Mouse (Mus musculus): Measurements from ENCODE around the gene Ddo.

Ddo gene

DNA sequence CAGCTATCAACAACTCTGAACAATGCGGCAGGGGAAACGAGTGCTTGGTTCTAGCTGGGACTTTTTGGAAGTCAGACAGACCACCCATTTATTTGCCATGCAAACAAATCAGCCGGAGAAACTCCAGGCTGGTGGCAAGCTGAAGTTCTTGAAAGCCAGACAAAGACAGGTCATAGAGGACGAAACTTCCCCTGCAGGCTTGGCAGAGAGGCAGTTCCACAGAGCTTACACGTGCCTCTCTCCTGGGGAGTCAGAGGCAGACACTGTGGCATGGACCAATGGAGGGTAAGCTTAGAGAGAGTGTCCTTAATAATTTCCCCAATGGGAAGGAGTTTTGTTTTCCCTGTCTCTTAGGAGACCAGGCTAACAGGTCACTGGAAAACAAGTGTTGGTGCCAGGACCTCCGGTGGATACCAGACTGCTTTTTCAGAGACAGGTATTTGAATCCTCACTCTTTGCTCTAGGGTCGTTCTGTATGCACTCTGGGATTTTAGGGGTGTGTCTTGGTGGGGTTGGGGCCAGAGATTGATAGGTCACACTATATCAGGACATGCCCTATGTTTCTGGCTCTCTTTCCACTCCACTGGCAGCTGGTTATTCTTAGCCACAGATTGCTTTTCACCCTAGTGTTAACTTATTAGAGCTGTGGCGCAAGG, at the start of gene Ddo:
Gene Ddo, plus strand, starts transcription at position 356 of the 656 bp plus-strand sequence.
- in situ Hi-C loops (cut with MboI) = no loop called here

DNA sequence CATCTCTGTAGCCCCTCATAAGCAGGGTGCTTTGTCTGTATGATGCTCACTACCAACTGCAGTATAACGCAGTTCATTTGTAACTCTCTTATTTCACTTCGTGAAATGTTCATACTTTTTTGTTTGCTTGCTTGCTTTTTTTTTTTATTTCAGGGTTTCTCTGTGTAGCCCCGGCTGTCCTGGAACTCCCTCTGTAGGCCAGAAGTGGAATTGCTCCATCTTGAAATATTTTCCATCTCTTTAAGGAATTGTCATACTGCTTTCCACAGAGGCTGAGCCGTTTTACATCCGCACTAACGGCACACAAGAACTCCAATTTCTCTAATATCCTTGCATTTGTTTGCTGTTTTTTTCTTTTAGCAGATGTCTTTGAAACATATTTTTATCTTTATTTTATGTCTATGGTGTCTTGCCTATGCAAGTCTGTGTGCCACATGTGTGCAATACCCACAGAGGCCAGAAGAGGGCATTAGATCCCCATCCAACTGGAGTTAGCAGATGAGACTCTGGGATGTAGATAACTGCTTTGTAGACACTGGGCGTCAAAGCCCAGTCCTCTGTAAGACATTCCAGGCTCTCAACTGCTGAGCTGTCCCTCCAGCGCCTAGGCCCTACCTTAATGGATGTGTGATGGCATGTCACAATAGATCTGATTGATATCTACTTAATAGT, 46.1 kb upstream of the Ddo start:
- in situ Hi-C loops (cut with MboI) = no loop called here

DNA sequence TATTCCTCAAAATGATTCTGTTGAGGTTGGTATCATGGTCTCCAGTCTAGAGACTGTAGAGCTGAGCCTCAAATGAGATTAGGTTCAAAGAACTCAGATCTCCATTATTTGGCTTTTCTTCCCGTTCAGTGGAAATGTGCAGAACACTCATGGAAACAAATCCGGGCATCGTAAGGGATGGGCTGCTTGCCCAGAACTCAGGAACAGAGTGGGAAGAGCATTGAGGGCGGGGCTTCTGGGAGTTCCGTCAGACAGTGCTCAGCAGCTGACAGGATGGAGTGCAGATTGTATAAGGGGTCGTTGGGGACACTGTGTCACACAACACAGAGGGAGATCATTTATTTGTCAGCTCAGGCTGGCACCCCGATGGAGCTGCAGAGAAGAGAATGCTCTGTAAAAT, 37.6 kb upstream of the Ddo start:
- in situ Hi-C loops (cut with MboI) = no loop called here

DNA sequence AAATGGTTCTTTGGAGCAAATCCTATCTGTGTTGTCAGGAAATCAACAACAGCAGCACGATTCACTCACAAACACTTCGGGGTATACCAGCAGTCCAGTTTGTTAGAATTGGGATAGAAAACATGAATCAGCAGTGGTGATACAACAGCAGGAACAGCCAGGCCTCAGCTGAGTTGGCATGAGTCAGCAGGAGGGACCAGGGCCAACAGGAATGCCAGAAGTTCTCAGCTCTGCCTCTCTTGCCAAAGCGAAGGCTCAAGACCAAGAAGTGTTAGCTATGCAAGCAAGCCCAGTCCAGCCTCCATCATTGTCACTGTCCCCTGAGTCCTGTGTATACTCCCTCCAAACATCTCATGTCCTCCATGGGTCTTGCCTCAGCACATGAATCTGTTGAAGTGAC, 32.6 kb upstream of the Ddo start:
- in situ Hi-C loops (cut with MboI) = no loop called here

DNA sequence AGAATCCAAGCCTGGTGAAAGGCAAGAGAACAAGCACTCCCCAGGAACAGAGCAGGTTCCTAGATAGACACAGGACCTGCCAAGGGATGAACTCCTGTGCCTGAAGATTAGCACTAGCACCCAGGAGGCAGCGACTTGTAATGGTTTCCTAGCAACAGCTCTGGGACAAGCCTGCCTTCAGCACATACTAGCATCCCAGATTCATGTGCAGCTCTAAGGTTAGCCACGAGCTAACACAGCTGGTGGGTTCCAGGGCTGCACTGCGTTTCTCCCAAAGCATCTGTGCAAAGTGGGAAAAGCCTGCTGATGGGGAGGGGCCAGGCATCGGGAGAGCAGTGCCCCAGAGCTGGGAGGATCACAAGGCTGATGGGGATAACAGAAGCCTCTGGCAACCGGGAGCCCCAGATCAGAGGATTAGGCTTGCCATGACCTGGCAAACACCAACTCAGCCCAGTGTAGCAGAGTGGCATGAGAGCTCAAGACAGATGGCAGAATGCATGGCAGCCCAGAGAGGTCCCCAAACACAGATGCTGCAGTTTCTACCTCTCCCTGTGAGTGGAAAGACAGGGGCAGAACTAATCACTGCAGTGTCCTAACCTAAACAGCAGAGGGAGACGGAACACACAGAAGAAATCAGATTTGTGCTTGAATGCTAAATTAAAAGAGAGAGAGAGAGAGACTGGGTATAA, 25.0 kb upstream of the Ddo start:
- in situ Hi-C loops (cut with MboI) = no loop called here

DNA sequence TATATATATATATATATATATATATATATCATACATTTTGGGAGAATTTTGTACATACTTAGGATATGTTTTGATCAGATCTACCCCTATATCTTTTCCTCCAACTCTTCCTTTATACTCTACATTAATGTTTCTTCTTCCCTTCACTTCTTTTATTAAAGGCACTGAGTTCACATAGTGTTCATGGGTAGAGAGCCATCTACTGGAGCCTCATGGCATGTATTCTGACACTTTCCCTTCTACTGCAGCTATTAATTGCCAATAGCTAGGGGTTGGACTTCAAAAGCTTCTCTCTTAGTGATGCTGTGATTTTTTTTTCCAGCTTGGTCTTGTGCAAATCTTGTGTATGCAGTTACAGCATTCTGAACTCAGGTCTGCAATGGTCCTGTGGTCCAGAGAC, 11.8 kb upstream of the Ddo start:
- in situ Hi-C loops (cut with MboI) = no loop called here

DNA sequence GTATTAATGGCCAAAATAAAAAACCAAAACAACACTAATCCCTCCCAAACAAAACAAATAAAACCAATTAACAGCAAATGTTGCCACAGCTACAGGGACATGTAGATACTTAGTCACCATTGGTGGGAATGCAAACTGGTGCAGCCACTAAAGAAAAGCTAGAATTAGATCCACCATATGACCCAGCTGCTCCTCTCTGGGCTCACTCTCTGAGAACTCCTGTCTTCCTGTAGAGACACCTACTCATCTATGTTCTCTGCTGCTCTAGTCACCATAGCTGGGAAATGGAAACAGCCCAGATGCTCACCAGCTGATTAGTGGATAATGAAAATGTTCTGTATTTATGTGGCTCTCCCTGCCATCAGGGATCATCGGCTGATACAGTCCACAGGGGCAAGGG, 10.1 kb upstream of the Ddo start:
- in situ Hi-C loops (cut with MboI) = no loop called here

DNA sequence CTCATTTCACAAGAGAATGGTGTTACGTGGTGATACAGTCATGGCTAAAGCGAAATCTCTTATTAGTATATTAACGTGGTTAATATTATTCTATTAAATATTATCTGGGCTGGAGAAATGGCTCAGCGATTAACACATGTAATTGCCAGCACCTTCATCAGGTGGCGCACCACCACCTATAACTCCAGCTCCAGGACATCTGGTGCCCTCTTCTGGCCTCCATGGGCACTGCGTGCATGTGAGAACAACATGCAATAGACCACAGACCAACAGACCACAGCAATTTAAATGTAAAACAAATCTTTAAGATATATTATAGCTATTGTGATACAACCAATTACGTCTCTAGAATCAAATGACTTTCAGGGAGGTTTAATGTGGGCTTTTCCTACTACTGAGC, 671 bp upstream of the Ddo start:
- in situ Hi-C loops (cut with MboI) = no loop called here

DNA sequence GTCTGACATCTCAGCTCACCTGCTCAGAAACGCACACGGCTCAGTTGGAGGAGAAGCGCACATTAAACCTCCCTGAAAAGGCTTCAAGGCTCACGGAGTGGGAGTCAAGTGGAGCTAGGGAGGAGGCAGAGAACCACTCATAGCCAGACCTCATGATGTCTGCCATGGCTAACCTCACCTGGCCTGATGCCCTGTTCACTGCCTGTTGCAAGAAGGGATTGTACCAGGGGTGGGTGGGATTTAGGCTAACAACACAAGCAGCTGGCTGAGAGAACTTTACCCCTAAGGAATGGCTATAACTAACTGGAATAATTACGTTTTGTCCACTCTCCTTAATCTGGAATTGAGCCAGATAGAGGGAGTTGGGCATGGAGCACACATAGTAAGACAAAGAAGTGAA, 646 bp downstream of the Ddo start:
- in situ Hi-C loops (cut with MboI) = no loop called here

DNA sequence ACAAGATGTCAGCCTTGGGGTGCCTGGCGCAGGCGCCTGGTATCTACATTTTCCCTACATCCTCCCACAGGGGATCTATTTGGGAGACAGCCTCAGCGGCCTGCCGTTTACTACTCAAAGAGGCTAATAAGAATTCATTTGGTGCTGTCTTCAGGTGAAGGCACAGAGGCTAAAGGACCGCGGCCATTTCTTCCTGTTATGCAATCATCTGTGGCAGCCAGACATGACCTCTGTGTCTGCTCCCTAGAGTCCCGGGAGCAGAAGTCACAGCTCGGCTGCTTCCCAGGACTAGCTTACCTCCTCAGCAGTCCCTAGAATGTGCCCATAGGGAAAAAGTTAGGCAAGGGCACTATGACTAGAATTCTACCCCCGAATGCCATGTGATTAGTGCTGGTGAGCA, 1.1 kb downstream of the Ddo start:
- in situ Hi-C loops (cut with MboI) = no loop called here

DNA sequence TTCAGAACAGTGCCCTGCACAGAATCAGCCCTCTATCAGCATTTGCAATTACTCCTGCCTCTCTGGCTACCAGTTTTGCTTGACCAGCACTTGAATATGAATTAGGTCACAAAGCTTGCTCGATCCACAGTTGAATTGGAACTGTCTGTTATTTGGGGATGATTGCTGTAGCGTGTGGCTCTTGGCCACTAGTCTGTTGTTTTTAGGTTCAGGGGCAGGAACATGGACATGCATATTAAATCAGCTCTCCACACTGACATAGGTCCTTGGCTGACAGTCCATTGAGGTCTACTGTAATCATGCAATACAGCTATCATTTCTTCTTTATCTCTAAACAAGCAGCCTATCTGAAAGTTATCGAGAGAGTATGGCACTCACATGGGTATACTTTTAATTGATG, 2.3 kb downstream of the Ddo start:
- in situ Hi-C loops (cut with MboI) = no loop called here

DNA sequence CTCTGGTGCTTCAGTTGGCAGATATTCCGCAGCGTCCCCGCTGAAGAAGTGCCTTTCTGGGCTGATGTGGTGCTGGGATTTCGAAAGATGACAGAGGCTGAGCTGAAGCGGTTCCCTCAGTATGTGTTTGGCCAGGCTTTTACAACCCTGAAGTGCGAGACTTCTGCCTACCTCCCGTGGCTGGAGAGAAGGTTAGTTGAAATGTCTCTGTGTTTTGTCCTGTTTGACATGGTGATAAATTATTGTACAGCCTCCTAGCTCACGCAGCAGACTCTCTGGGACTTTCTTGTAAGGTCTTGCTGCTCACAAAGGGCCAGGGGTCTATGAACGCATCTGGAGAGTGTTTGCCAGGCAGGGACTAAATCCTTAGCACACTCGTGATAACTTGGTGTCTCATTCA, 7.5 kb downstream of the Ddo start:
- in situ Hi-C loops (cut with MboI) = no loop called here

DNA sequence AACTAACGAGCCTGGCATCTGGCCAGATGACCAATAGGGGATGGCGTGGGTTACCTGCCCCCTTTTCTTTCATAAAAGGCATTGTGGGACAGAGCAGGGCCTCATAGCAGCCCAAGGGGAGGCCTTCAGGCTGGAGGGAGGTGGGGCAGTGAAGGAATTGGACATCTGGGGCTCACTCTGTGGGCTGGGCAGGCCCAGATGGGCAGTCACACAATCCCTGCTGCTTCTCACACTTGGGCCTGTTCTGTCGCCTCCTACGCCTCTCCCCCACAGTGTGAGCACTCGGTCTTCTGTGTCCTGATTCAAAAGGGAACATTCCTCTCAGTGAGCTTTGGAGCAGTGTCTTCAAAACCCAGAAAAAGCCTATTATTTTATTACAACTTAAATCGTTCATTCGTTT, 8.5 kb downstream of the Ddo start:
- in situ Hi-C loops (cut with MboI) = no loop called here

DNA sequence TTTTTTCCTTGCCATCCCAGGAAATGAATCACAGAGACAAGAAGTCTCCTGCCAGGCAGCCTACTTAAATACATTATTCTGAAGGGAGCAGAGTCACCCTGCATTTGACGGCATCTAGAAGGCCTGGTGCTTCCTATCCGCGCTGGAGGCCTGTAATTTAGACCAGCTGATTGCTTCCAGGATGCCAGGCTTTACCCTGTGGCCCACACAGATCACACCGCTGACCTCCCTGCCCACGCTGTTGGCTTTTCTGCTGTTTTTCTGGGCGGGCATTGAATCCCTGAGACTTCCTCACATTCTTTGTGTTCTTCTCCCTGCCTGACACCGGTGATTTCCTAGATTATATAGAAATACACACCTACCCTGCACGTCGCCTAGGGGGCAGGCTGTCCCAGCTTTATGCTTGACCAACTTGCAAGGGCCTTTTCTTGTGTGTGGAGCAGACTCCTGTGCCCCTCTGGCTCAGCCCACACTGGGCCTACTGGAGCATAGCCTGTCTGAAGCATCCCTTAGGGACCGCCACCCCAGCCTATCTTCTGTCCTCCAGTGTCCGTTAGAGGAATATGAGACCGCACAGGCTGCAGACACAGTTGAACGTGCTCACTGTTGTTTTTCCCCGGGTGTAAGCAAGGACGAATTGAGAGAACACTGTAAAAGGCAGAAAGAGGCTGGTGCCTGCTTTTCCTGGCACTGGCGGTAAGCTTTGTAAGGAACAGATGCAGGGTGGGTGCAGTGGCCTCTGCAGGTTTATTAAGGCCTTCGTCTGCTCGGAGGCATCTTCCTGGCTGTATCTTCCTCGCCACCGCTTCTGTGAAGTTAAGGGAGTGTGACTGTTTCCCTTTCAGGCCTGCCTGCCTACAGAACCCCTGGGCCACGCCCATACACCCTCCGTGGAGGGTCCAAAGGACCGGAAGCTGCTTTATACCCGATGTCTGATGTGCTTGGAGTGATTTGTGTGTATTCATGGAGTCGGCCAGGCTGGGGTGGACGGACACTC, 9.3 kb downstream of the Ddo start:
- in situ Hi-C loops (cut with MboI) = no loop called here

DNA sequence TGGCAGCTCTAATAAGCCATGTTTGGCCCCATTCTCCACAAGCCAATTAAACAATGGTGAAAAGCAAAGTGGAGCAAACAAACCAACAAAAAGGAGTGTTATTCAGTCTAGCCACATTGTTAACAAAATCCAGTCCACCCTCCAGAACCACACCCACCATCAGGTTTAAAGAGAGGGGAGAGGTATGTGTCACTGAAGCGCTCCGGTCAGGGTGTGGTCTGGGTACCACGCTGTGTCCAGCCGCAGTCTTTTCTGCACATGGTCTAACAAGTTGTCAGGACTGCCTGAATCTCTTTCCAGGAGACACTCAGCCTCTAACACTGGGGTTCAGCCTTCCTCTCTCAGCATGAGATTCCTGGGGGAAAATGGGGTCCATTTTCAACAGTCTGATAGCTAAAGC, 10.6 kb downstream of the Ddo start:
- in situ Hi-C loops (cut with MboI) = no loop called here

DNA sequence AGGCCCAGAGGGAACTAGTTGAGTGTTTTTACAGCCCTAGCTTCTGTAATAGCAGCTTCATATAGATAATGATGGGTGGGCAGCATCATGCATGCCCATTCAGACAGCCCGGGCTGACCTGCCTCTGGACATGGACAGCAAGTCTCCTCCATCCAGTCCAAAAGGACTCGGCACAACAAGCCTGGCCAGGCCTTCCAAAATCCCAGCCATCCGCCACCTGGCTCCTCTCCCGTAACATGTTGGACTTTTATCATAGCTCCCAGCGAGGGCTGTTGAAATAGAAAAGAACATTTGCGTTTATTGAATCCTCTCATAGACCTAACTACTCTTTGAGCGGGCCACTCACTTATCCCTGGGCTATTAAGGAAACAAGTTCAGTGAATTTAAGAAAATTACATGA, 12.1 kb downstream of the Ddo start:
- in situ Hi-C loops (cut with MboI) = no loop called here

DNA sequence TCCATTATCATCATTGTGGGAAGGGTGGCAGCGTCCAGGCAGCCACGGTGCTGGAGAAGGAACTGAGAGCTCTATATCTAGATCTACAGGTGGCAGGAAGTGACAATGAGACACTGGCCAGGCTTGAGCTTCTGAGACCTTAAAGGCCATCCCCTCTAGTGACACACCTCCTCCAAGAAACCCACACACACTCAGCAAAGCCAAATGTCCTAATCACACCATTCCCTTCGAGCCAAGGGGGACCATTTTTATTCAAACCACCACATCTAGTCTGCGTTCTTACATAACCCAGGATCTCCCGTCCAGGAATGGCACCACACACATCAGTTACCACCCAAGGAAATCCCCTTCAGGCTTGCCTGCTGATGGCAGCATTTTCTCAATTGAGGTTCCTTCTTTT, 13.3 kb downstream of the Ddo start:
- in situ Hi-C loops (cut with MboI) = no loop called here

DNA sequence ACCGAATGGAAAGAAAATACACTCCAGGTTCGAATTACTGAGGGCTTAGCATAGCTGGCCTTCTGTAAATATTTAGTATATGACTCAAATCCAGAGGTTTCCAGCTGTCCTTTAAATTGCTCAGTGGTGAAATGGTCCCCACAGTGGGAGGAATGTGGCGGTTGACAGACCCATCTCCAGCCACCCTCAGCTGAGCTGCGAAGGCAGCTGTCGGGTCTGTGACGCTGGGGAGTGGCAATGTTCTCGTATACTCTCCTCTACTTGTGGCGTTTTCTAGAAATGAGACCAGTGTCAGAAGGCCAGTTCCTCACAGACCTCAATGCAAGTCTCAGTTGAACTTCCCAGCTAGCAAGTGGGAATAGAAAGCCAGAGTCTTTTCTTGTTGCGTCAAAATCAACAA, 14.6 kb downstream of the Ddo start:
- in situ Hi-C loops (cut with MboI) = no loop called here

DNA sequence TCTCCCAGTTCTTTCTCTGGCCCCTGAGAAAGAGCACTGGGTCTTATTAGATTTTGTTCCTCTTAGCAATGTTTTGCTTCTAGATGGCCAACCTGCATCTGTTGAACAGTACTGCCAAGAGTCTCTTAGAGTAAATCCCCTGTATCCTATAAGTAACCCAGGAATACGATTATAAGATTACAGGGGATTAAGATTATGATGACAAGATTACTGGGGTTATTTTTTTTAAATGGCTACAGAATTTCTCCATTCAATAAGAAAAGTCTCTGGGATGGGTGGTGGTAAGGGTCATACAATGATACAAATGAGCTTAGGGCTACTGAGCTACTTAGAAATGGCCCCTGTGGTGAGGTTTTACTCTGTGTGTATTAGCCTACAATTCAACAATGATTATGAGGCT, 15.5 kb downstream of the Ddo start:
- in situ Hi-C loops (cut with MboI) = no loop called here

DNA sequence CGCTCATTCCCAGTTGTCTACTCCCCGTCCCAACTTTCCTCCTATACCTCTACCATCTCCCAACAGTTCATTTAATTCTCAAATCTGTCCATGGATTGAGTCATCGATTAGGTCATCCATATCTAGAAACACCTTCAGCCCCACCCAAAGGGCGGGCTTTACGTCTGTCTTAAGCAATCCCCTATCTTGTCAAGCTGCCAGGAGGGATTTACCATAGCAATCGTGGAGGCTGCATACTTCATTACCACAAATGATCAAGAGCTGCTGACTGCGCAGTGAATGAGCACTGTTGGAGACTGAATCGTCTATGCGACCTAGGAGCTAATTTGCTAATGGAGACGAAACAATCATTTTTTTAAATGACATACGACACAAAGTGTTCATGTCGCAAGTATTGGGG, 19.0 kb downstream of the Ddo start:
- in situ Hi-C loops (cut with MboI) = no loop called here

DNA sequence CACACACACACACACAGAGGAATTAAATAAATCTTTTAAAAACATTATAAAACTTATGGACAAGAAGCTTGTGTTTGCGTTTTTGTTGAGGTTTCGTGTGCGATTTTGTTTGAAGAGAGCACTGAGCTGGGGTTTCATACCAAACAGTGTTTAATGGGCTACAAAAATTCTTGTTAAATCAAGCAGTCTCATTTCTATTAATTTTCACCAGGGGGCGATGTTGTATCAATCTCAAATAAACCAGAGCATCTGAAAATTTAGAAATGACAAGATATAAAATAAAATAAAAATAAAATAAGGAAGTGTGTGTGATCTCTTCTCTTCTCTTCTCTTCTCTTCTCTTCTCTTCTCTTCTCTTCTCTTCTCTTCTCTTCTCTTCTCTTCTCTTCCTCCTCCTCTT, 19.8 kb downstream of the Ddo start:
- in situ Hi-C loops (cut with MboI) = no loop called here

DNA sequence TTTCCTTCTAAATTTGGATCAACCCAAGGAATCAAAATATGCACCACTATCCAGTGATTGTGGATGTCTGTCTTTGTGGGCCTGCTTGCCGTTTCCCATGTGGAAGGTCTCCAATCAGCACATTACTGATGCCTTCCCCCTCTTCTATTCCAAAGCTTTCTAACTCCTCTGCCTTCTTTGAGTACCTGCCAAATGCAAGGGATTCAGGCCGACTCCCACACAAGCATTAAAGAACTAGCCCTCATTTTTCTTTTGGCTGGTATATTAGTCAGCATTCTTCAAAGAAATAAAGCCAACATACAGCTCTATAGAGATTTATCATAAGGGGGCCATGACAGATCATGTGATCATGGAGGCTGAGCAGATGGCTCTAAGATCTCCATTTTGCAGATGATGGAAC, 21.9 kb downstream of the Ddo start:
- in situ Hi-C loops (cut with MboI) = no loop called here
